Mouse (Mus musculus) thymus, adult 2 months (tissue): ENCODE measurements at regions not wholly inside any gene's neighbourhood (a gene's known extent, or its start where the extent isn't known, plus 50 kb on each side); places are given as distances from the start of the nearest gene placed in this dataset.

Experiments
- DNase-seq: peaks from one replicate; pipeline ENCODE4 v3.0.0; 2021
- H3K27ac ChIP-seq: fragments of 200-500 bp; 2 replicates; pipeline ENCODE4 v1.5.1; 2012; ENCODE audit warnings: low read length, control low read depth; ENCODE audit not compliant: control insufficient read depth, insufficient read depth
- H3K27me3 ChIP-seq: fragments of 200-500 bp; 2 replicates; pipeline ENCODE4 v1.6.1; 2012; ENCODE audit warnings: mild to moderate bottlenecking, low read length, moderate library complexity, mixed read lengths; ENCODE audit not compliant: control insufficient read depth, insufficient read depth
- H3K36me3 ChIP-seq: fragments of 200-500 bp; 2 replicates; pipeline ENCODE4 v1.6.1; 2012; ENCODE audit warnings: mild to moderate bottlenecking, low read length, moderate library complexity; ENCODE audit not compliant: control insufficient read depth, insufficient read depth
- H3K4me1 ChIP-seq: fragments of 200-500 bp; replicated peaks from 2 replicates; pipeline ENCODE4 v1.6.1; 2012; ENCODE audit warnings: low read length; ENCODE audit not compliant: control insufficient read depth, insufficient read depth
- H3K4me3 ChIP-seq: fragments of 200-500 bp; 2 replicates; pipeline ENCODE4 v1.5.1; 2012; ENCODE audit warnings: mild to moderate bottlenecking, low read length, control low read depth, moderate library complexity; ENCODE audit not compliant: control insufficient read depth, insufficient read depth
- CTCF ChIP-seq: fragments of 200-500 bp; IDR thresholded peaks from 2 replicates; pipeline ENCODE4 v1.5.1; 2012; ENCODE audit warnings: mild to moderate bottlenecking, control low read depth, low read length, moderate library complexity, borderline replicate concordance; ENCODE audit not compliant: control insufficient read depth, poor library complexity, insufficient read depth; ENCODE audit errors: extremely low read depth
- POLR2A ChIP-seq: fragments of 200-500 bp; IDR thresholded peaks from 2 replicates; pipeline ENCODE4 v1.6.1; 2012; ENCODE audit warnings: mild to moderate bottlenecking, low read length, control low read depth, moderate library complexity; ENCODE audit not compliant: control insufficient read depth, poor library complexity, insufficient read depth; ENCODE audit errors: extremely low read depth
- WGBS: fragments of 180-500 bp; shearing (Covaris S2); methylation state at CpG from one replicate; pipeline ENCODE4 v1.1.7; 2018; 5-methylcytosine and 5-hydroxymethylcytosine counted together

DNA sequence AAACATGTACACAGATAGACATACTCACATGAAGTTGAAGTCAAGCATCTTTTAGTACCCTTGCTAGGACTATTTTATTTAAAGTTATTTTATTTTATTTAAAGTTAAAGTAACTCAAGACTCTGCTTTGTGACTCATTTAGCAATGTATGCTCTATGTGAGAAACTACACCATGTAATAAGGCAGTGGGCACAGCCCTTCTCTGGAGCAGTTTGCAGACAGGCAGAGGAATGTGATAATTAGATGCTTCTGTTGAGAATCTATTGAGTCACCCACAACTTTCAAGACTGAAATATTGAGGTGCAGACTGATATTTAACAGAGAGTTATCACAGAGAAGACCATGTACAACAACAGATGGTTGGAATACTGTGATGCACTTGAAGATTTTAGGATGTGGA lies 825.2 kb upstream of the Cntn5 start:
- H3K27me3 ChIP-seq, result no peaks in the 10 kb centered on the region
- H3K4me3 ChIP-seq, result no peak overlapping the region
- H3K27ac ChIP-seq, result no peak overlapping the region
- no peak for DNase-seq
- TF ChIP-seq POLR2A, result no peak
- TF ChIP-seq CTCF, result no peak
- no peaks in the 10 kb centered on the region for H3K36me3 ChIP-seq
- H3K4me1 ChIP-seq, result no peaks in the 10 kb centered on the region

GRCm38 (mm10) chr9:11721811-11722210 lies 817.2 kb upstream of the Cntn5 start:
- no peaks in the 10 kb centered on the region for H3K36me3 ChIP-seq
- H3K4me3 ChIP-seq, result no peak overlapping the region
- H3K27ac ChIP-seq, result no peak overlapping the region
- no peaks in the 10 kb centered on the region for H3K4me1 ChIP-seq
- no peak for DNase-seq
- WGBS, result 95% methylated on average over 2 of the region's 2 CpGs
- TF ChIP-seq POLR2A, result no peak
- no peak for TF ChIP-seq CTCF
- no peaks in the 10 kb centered on the region for H3K27me3 ChIP-seq

GRCm38 (mm10) chr9:11704647-11705046 lies 800.1 kb upstream of the Cntn5 start:
- TF ChIP-seq CTCF (no peak), POLR2A (no peak)
- Histone ChIP-seq H3K4me1 (no peaks in the 10 kb centered on the region), H3K36me3 (no peaks in the 10 kb centered on the region), H3K4me3 (no peak overlapping the region), H3K27me3 (no peaks in the 10 kb centered on the region), H3K27ac (no peak overlapping the region)
- 95% methylated on average over 1 of the region's 1 CpGs for WGBS
- DNase-seq, result no peak

DNA sequence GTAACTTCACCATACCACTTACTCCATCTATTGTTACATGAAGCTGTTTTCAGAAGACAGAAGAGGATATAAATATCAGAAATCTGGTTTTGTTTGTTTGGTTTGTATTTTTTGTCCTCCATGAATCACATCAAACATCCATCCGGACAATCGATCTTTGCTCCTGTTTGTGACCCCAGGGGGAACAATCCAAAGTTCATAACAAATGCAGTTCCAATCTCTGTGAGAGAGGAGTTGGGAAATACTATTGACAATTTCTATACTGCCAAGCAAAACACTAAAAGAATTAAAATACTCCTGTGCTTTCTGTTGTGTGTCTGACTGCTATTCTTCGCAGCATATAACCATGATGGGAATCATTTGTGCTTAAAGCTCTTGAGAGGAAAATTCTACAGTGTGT lies 798.6 kb upstream of the Cntn5 start:
- H3K27ac ChIP-seq, result no peak overlapping the region
- no peak for DNase-seq
- H3K4me3 ChIP-seq, result no peak overlapping the region
- TF ChIP-seq CTCF, result no peak
- no peak for TF ChIP-seq POLR2A
- no peaks in the 10 kb centered on the region for H3K4me1 ChIP-seq
- H3K36me3 ChIP-seq, result no peaks in the 10 kb centered on the region
- H3K27me3 ChIP-seq, result no peaks in the 10 kb centered on the region
- 96% methylated on average over 3 of the region's 3 CpGs for WGBS

- Histone ChIP-seq H3K4me3 (no peak overlapping the region), H3K4me1 (no peaks in the 10 kb centered on the region), H3K36me3 (no peaks in the 10 kb centered on the region), H3K27me3 (no peaks in the 10 kb centered on the region), H3K27ac (no peak overlapping the region)
- WGBS, result 89% methylated on average over 1 of the region's 1 CpGs
- DNase-seq, result no peak
- TF ChIP-seq POLR2A, result no peak
- TF ChIP-seq CTCF, result no peak
Measured at GRCm38 (mm10) chr9:11693505-11693904, 788.9 kb upstream of the Cntn5 start.

DNA sequence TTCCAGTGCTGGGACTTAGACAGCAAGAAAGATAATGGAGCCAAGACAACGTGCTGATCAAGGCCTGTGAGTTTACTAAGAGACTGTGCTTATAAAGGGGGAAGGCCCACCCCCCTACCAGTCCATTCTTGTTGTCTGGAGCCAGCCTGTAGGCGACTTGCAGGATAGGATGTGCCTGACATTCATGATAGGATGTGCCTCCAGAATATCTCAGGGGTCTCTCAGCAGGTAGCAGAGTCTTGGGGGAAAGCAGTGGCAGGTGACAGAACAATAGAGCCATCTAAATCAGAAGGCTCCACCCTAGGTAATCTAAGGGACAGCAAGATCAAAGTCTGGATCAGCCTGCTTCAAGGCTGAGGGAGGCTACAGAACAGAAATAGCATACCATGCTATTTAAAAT lies 782.5 kb upstream of the Cntn5 start:
- no peak for DNase-seq
- no peak overlapping the region for H3K27ac ChIP-seq
- no peak for TF ChIP-seq CTCF
- WGBS, result 47% methylated on average over 2 of the region's 2 CpGs
- no peaks in the 10 kb centered on the region for H3K4me1 ChIP-seq
- H3K4me3 ChIP-seq, result no peak overlapping the region
- H3K27me3 ChIP-seq, result no peaks in the 10 kb centered on the region
- H3K36me3 ChIP-seq, result no peaks in the 10 kb centered on the region

GRCm38 (mm10) chr9:11671939-11672338 lies 767.4 kb upstream of the Cntn5 start:
- WGBS, result 72% methylated on average over 3 of the region's 3 CpGs
- no peak for TF ChIP-seq CTCF
- TF ChIP-seq POLR2A, result no peak
- no peaks in the 10 kb centered on the region for H3K4me1 ChIP-seq

GRCm38 (mm10) chr9:11671243-11671642 lies 766.7 kb upstream of the Cntn5 start:
- no peaks in the 10 kb centered on the region for H3K4me1 ChIP-seq
- WGBS, result 59% methylated on average over 1 of the region's 1 CpGs
- no peak for DNase-seq
- no peak overlapping the region for H3K27ac ChIP-seq
- no peaks in the 10 kb centered on the region for H3K27me3 ChIP-seq
- no peak overlapping the region for H3K4me3 ChIP-seq
- TF ChIP-seq CTCF (no peak), POLR2A (no peak)
- no peaks in the 10 kb centered on the region for H3K36me3 ChIP-seq

More at GRCm38 (mm10) chr9:11671939-11672338, 767.4 kb upstream of the Cntn5 start:
- Histone ChIP-seq H3K27ac (no peak overlapping the region), H3K27me3 (no peaks in the 10 kb centered on the region), H3K36me3 (no peaks in the 10 kb centered on the region), H3K4me3 (no peak overlapping the region)
- DNase-seq, result no peak
